Comparison of ENCODE assay signal across 13 mouse cellular contexts in the genomic region with DNA sequence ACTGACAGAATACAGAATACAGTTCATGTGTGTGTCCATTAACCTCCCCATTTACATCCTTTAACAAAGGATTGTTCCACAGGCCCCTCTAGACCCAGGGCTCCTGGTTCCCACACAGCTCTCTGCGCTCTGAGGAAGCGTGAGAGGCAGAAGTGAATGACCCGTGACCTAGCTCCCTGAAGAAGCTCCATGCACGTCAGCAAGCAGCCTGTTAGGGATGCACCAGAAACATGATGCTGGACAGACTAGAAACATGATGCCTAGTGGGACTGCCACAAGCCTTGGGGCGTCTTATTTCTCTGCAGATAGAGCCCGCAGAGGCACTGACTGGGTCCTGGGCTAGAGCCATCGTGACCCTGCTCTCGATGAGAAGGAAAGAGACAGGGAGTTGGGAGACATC. TPM values are rescaled to one million over a fixed set of nuclear protein-coding genes. Genes with fewer than 3 reads are reported as not detected.
DNase-seq lines count a peak whose midpoint lies in the region; ATAC-seq lines count a peak whose summit lies in the region.
"Had no signal": no experiment of that assay in that cellular context is flagged by ENCODE, and none has a peak within 500 bp of the region (broad histone marks: within the 10 kb centered on the region; RNA-seq: fewer than 3 reads in every experiment).

No protein-coding gene starts in this region.

- DNase-seq in forebrain, embryonic 10.5 days (ENCODE audit: extremely low spot score, low spot score): no peak
- DNase-seq in lung, postnatal 25 days (ENCODE audit: low spot score): no peak
- peak; percentile 36 for DNase-seq in embryonic facial prominence, embryonic 11.5 days (ENCODE audit: low spot score)
- no peak for DNase-seq in testis, postnatal 10 days (ENCODE audit: low spot score)
- DNase-seq in layer of hippocampus, postnatal 10 days (ENCODE audit: low spot score in 2 of 2): no peak
- DNase-seq: adrenal gland, postnatal 36 days; layer of hippocampus, adult 9-11 months; thymus, postnatal 25 days had no signal

- H3K9ac ChIP-seq in forebrain, embryonic 16.5 days (replicated peaks; ENCODE audit: low read depth, low read length): no peak overlapping the region
- no peak overlapping the region for H3K9ac ChIP-seq in lung, embryonic 15.5 days
- H3K9ac ChIP-seq in embryonic facial prominence, embryonic 11.5 days (replicated peaks; ENCODE audit: low read length): peak overlapping the region; percentile 23
- no peak overlapping the region for H3K9ac ChIP-seq in limb, embryonic 12.5 days (replicated peaks)
- H3K9ac ChIP-seq: stomach, embryonic 15.5 days had no signal

- no peaks in the 10 kb centered on the region for H3K9me3 ChIP-seq in forebrain, embryonic 10.5 days
- H3K9me3 ChIP-seq in forebrain, embryonic 16.5 days (ENCODE audit: control insufficient read depth, low read length): no peaks in the 10 kb centered on the region
- no peaks in the 10 kb centered on the region for H3K9me3 ChIP-seq in lung, embryonic 15.5 days
- no peaks in the 10 kb centered on the region for H3K9me3 ChIP-seq in embryonic facial prominence, embryonic 11.5 days (replicated peaks; ENCODE audit: control insufficient read depth, low read length)
- H3K9me3 ChIP-seq in limb, embryonic 12.5 days: no peaks in the 10 kb centered on the region
- H3K9me3 ChIP-seq: stomach, embryonic 15.5 days had no signal

- no peak overlapping the region for H3K4me2 ChIP-seq in forebrain, embryonic 16.5 days (ENCODE audit: low read length)
- no peak overlapping the region for H3K4me2 ChIP-seq in lung, embryonic 15.5 days
- no peak overlapping the region for H3K4me2 ChIP-seq in embryonic facial prominence, embryonic 11.5 days (ENCODE audit: low read depth, low read length)
- no peak overlapping the region for H3K4me2 ChIP-seq in limb, embryonic 12.5 days
- H3K4me2 ChIP-seq: stomach, embryonic 15.5 days had no signal

- 54% methylated on average over 8 of the region's 8 CpGs for WGBS in forebrain, embryonic 10.5 days
- 75% methylated on average over 8 of the region's 8 CpGs for WGBS in forebrain, embryonic 16.5 days
- 59% methylated on average over 8 of the region's 8 CpGs for WGBS in lung, embryonic 15.5 days
- WGBS in embryonic facial prominence, embryonic 11.5 days: 16% methylated on average over 8 of the region's 8 CpGs
- WGBS in limb, embryonic 12.5 days: 42% methylated on average over 8 of the region's 8 CpGs

- no peak overlapping the region for H3K4me3 ChIP-seq in forebrain, embryonic 10.5 days
- no peak overlapping the region for H3K4me3 ChIP-seq in forebrain, embryonic 16.5 days (replicated peaks; ENCODE audit: low read length)
- H3K4me3 ChIP-seq in lung, embryonic 15.5 days: no peak overlapping the region
- H3K4me3 ChIP-seq in embryonic facial prominence, embryonic 11.5 days (ENCODE audit: low read depth, low read length): no peak overlapping the region
- no peak overlapping the region for H3K4me3 ChIP-seq in limb, embryonic 12.5 days (replicated peaks)
- H3K4me3 ChIP-seq: stomach, embryonic 15.5 days had no signal

- no peak for ATAC-seq in forebrain, embryonic 16.5 days
- ATAC-seq in lung, embryonic 15.5 days (ENCODE audit: borderline replicate concordance, extremely low read depth, low FRiP score, low TSS enrichment): no peak
- ATAC-seq in embryonic facial prominence, embryonic 11.5 days (replicated peaks; ENCODE audit: insufficient number of reproducible peaks, low FRiP score, low TSS enrichment, low read depth): 0 out of 2 replicates have a peak, but pooled peaks have one; percentile 1
- ATAC-seq in limb, embryonic 12.5 days (ENCODE audit: insufficient number of reproducible peaks, insufficient read depth, low FRiP score, low TSS enrichment, low read depth): no peak
- ATAC-seq: intestine, postnatal 0 days had no signal

- H3K27ac ChIP-seq in forebrain, embryonic 10.5 days: peak overlapping the region; percentile 80; the same call in 1 of the 2 replicates
- no peak overlapping the region for H3K27ac ChIP-seq in forebrain, embryonic 16.5 days (ENCODE audit: low read length)
- H3K27ac ChIP-seq in lung, embryonic 15.5 days: peak overlapping the region; percentile 41; the same call in 1 of the 2 replicates
- H3K27ac ChIP-seq in embryonic facial prominence, embryonic 11.5 days (replicated peaks; ENCODE audit: low read depth, low read length): 0 out of 2 replicates have a peak overlapping the region, but pooled peaks have one; percentile 59
- peak overlapping the region; percentile 86 for H3K27ac ChIP-seq in limb, embryonic 12.5 days
- H3K27ac ChIP-seq: stomach, embryonic 15.5 days had no signal

- peaks cover 21% of the 10 kb centered on the region for H3K27me3 ChIP-seq in forebrain, embryonic 10.5 days (ENCODE audit: poor library complexity, severe bottlenecking)
- no peaks in the 10 kb centered on the region for H3K27me3 ChIP-seq in forebrain, embryonic 16.5 days (replicated peaks; ENCODE audit: control insufficient read depth, insufficient read depth, low read length)
- no peaks in the 10 kb centered on the region for H3K27me3 ChIP-seq in lung, embryonic 15.5 days
- no peaks in the 10 kb centered on the region for H3K27me3 ChIP-seq in embryonic facial prominence, embryonic 11.5 days (ENCODE audit: control insufficient read depth, insufficient read depth, low read length)
- no peaks in the 10 kb centered on the region for H3K27me3 ChIP-seq in limb, embryonic 12.5 days
- H3K27me3 ChIP-seq: stomach, embryonic 15.5 days had no signal

- H3K36me3 ChIP-seq in forebrain, embryonic 10.5 days (replicated peaks): peaks cover 32% of the 10 kb centered on the region
- H3K36me3 ChIP-seq in forebrain, embryonic 16.5 days (ENCODE audit: control insufficient read depth, insufficient read depth): peaks cover 3% of the 10 kb centered on the region; the same call in 1 of the 2 replicates
- H3K36me3 ChIP-seq in lung, embryonic 15.5 days: no peaks in the 10 kb centered on the region
- peaks cover 2% of the 10 kb centered on the region; the same call in 1 of the 2 replicates for H3K36me3 ChIP-seq in embryonic facial prominence, embryonic 11.5 days (replicated peaks; ENCODE audit: control insufficient read depth, insufficient read depth, low read depth, low read length)
- peaks cover 41% of the 10 kb centered on the region for H3K36me3 ChIP-seq in limb, embryonic 12.5 days

- peaks cover 43% of the 10 kb centered on the region for H3K4me1 ChIP-seq in forebrain, embryonic 10.5 days
- 0 out of 2 replicates have a peak, but pooled peaks cover 3% of the 10 kb centered on the region for H3K4me1 ChIP-seq in forebrain, embryonic 16.5 days (replicated peaks; ENCODE audit: control insufficient read depth, insufficient read depth, low read length)
- H3K4me1 ChIP-seq in lung, embryonic 15.5 days: peaks cover 9% of the 10 kb centered on the region; the same call in 1 of the 2 replicates
- peaks cover 21% of the 10 kb centered on the region for H3K4me1 ChIP-seq in embryonic facial prominence, embryonic 11.5 days (ENCODE audit: control insufficient read depth, insufficient read depth, low read length)
- H3K4me1 ChIP-seq in limb, embryonic 12.5 days (replicated peaks): peaks cover 45% of the 10 kb centered on the region

RNA-seq across cellular contexts. Expression of a gene that starts 23.4 kb away (rescaled TPM):
- 6.8 and 7.4 TPM in 2 replicates for polyA plus RNA-seq in forebrain, embryonic 10.5 days (2016; fragmentation: Nextera tagmentation; extraction: Ambion mirVana)
- 9.3 and 10.9 TPM in 2 replicates for polyA plus RNA-seq in forebrain, embryonic 16.5 days (2015; fragmentation: Nextera tagmentation; extraction: Ambion mirVana)
- polyA plus RNA-seq in lung, embryonic 15.5 days (2015; fragmentation: Nextera tagmentation; extraction: Ambion mirVana): 5.0 and 5.7 TPM in 2 replicates
- 13.9 and 14.6 TPM in 2 replicates for polyA plus RNA-seq in embryonic facial prominence, embryonic 11.5 days (2014; fragmentation: Nextera tagmentation; extraction: Ambion mirVana)
- polyA plus RNA-seq in limb, embryonic 12.5 days (2016; fragmentation: Nextera tagmentation; extraction: Ambion mirVana): 11.4 and 13.0 TPM in 2 replicates
- 10 to 100 TPM; 26.2 TPM for total RNA-seq in layer of hippocampus, postnatal 10 days (2021)

RNA-seq across cellular contexts. Expression of a gene that starts 55.5 kb away (rescaled TPM):
- 10.5 and 12.0 TPM in 2 replicates for polyA plus RNA-seq in forebrain, embryonic 10.5 days (2016; fragmentation: Nextera tagmentation; extraction: Ambion mirVana)
- polyA plus RNA-seq in forebrain, embryonic 16.5 days (2015; fragmentation: Nextera tagmentation; extraction: Ambion mirVana): 9.8 and 10.3 TPM in 2 replicates
- 18.6 and 22.5 TPM in 2 replicates for polyA plus RNA-seq in lung, embryonic 15.5 days (2015; fragmentation: Nextera tagmentation; extraction: Ambion mirVana)
- polyA plus RNA-seq in embryonic facial prominence, embryonic 11.5 days (2014; fragmentation: Nextera tagmentation; extraction: Ambion mirVana): 14.0 and 14.6 TPM in 2 replicates
- polyA plus RNA-seq in limb, embryonic 12.5 days (2016; fragmentation: Nextera tagmentation; extraction: Ambion mirVana): 22.4 and 26.0 TPM in 2 replicates
- 10 to 100 TPM; 27.7 to 31.0 TPM for total RNA-seq in layer of hippocampus, postnatal 10 days (2021)
